Mouse (Mus musculus) spleen, adult 2 months (tissue): ENCODE data around the gene Foxc2. TPM values are rescaled to one million over a fixed set of nuclear protein-coding genes. Genes with fewer than 3 reads are reported as not detected.

Source experiments
- DNase-seq, 2 experiments: peaks; one replicate each; pipeline versions ENCODE4 v3.0.0 to v3.0.0-alpha.2; 2012 to 2021; ENCODE audit warnings: low spot score in 2 of 2, low read depth in 1 of 2
- H3K27ac ChIP-seq: fragments of 200-500 bp; 2 replicates; pipeline ENCODE4 v1.5.1; 2012; ENCODE audit warnings: low read length, inconsistent platforms; ENCODE audit not compliant: insufficient read depth
- H3K27me3 ChIP-seq: fragments of 200-500 bp; 2 replicates; pipeline ENCODE4 v1.6.1; 2012; ENCODE audit warnings: mild to moderate bottlenecking, moderate library complexity, low read length, inconsistent platforms; ENCODE audit not compliant: control insufficient read depth, insufficient read depth
- H3K36me3 ChIP-seq: fragments of 200-500 bp; 2 replicates; pipeline ENCODE4 v1.6.1; 2012; ENCODE audit warnings: mild to moderate bottlenecking, low read length, inconsistent platforms; ENCODE audit not compliant: control insufficient read depth, insufficient read depth
- H3K4me1 ChIP-seq: fragments of 200-500 bp; 2 replicates; pipeline ENCODE4 v1.6.1; 2011; ENCODE audit warnings: inconsistent platforms; ENCODE audit not compliant: control insufficient read depth, insufficient read depth, insufficient read length
- H3K4me3 ChIP-seq: fragments of 200-500 bp; 2 replicates; pipeline ENCODE4 v1.5.1; 2011; ENCODE audit warnings: mild to moderate bottlenecking, inconsistent platforms; ENCODE audit not compliant: insufficient read depth, insufficient read length; ENCODE audit errors: extremely low read depth
- CTCF ChIP-seq: fragments of 200-500 bp; IDR thresholded peaks from 2 replicates; pipeline ENCODE4 v1.5.1; 2011; ENCODE audit warnings: mild to moderate bottlenecking, inconsistent platforms; ENCODE audit not compliant: insufficient read depth, insufficient read length, insufficient replicate concordance; ENCODE audit errors: extremely low read depth
- POLR2A ChIP-seq: fragments of 200-500 bp; IDR thresholded peaks from 2 replicates; pipeline ENCODE4 v1.6.1; 2011; ENCODE audit warnings: low read depth, low read length, inconsistent platforms
- WGBS: fragments of 180-500 bp; shearing (Covaris S2); methylation state at CpG from one replicate; pipeline ENCODE4 v1.1.7; 2018; 5-methylcytosine and 5-hydroxymethylcytosine counted together
- polyA plus RNA-seq: library from polyadenylated mRNA; depleted of rRNA; stranded (reverse); fragments of >200 nt; gene quantifications from 2 replicates; pipeline ENCODE4 v1.2.3, GENCODE M21; 2012

The Foxc2 gene
- polyA plus RNA-seq, 1 experiment, result 0.12 TPM

GRCm38 (mm10) chr8:121119635-121120455, 3.9 kb downstream of the Foxc2 start:
- no peaks in the 10 kb centered on the region for H3K36me3 ChIP-seq
- H3K4me3 ChIP-seq, result no peak overlapping the region
- TF ChIP-seq POLR2A (no peak), CTCF (no peak)
- no peak overlapping the region for H3K27ac ChIP-seq
- DNase-seq, result no peak
- 50% methylated on average over 12 of the region's 12 CpGs for WGBS
- peaks cover 39% of the 10 kb centered on the region for H3K27me3 ChIP-seq
- peaks cover 11% of the 10 kb centered on the region; the same call in 1 of the 2 replicates for H3K4me1 ChIP-seq

- TF ChIP-seq POLR2A, result no peak
- no peak for TF ChIP-seq CTCF
- peaks cover 11% of the 10 kb centered on the region; the same call in 1 of the 2 replicates for H3K4me1 ChIP-seq
- 31% methylated on average over 17 of the region's 17 CpGs for WGBS
- peak overlapping the region; percentile 17; the same call in 1 of the 2 replicates for H3K4me3 ChIP-seq
- no peak for DNase-seq
- H3K27ac ChIP-seq, result no peak overlapping the region
- H3K36me3 ChIP-seq, result no peaks in the 10 kb centered on the region
- peaks cover 37% of the 10 kb centered on the region for H3K27me3 ChIP-seq
These were observed 4.8 kb downstream of the Foxc2 start for GRCm38 (mm10) chr8:121120456-121121419.

DNA sequence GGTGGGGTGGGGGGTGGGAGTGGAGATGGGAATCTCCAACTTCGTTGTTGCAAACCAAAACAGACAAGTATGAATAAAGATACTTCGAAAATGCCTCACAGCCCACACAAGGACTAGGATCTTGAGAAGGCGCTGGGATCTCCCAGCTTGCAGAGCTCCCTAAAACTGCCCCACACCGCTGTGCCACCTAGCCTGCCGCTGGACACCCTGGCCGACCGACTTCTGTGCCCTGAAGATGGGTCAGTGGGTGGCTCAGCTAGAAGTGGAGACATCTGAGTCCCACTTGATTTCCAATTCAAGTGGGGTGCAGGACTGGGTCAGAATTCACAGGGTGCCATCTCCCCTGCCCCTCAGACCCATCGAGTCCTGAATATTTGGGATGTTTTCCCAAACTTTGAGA, 5.7 kb downstream of the Foxc2 start:
- H3K27ac ChIP-seq, result no peak overlapping the region
- no peak for DNase-seq
- no peak for TF ChIP-seq CTCF
- TF ChIP-seq POLR2A, result no peak
- 62% methylated on average over 8 of the region's 8 CpGs for WGBS
- no peak overlapping the region for H3K4me3 ChIP-seq
- H3K27me3 ChIP-seq, result peaks cover 35% of the 10 kb centered on the region
- H3K36me3 ChIP-seq, result no peaks in the 10 kb centered on the region
- peaks cover 5% of the 10 kb centered on the region; the same call in 1 of the 2 replicates for H3K4me1 ChIP-seq

DNA sequence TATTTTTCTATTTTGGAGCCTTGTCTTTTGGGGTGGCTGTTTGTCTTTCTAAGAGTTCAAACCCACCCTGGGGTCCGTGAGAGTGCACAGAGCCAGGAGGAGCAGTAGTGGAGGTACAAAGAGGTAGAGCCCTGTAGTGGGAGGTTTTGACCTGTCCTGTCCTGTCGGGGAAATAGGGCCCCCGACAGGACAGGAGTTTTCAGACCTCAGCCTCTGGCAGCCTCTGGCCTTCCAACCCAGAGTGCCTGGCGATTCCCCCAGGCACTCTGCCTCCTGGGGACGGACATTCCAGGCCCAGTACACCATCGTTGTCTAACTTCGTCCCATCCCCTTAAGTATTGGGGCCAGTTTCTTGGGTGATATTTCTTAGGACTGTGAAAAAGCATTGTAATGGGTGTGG, 6.4 kb downstream of the Foxc2 start:
- Histone ChIP-seq H3K27me3 (peaks cover 31% of the 10 kb centered on the region), H3K4me3 (no peak overlapping the region), H3K4me1 (peaks cover 1% of the 10 kb centered on the region; the same call in 1 of the 2 replicates), H3K36me3 (no peaks in the 10 kb centered on the region), H3K27ac (no peak overlapping the region)
- no peak for DNase-seq
- 70% methylated on average over 7 of the region's 7 CpGs for WGBS
- TF ChIP-seq POLR2A, result no peak
- no peak for TF ChIP-seq CTCF

DNA sequence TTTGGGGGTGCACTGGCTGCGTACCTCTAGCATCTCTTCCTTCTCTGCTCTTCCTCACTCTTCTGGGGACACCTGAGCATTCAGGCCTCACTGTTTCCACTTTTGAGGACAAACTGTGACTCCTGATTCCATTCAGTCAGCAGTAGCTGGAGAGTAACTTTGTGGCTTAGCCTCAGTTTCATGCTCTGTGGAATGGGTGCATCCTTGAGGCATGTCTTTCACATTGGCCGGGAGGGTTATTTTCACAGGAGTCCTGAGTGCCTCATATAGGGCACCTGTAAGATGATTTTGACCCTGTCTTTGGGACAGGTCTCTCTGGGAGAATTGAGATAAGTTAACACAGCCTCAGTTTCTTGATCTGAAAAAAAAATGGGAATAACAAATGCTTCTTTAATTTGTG, 7.1 kb downstream of the Foxc2 start:
- TF ChIP-seq POLR2A (no peak), CTCF (no peak)
- no peak overlapping the region for H3K27ac ChIP-seq
- H3K36me3 ChIP-seq, result no peaks in the 10 kb centered on the region
- no peaks in the 10 kb centered on the region for H3K4me1 ChIP-seq
- peaks cover 26% of the 10 kb centered on the region for H3K27me3 ChIP-seq
- no peak for DNase-seq
- no peak overlapping the region for H3K4me3 ChIP-seq
- whole genome bisulfite sequencing, result 94% methylated on average over 2 of the region's 2 CpGs

GRCm38 (mm10) chr8:121124547-121125239, 8.7 kb downstream of the Foxc2 start:
- Histone ChIP-seq H3K4me1 (no peaks in the 10 kb centered on the region), H3K27me3 (peaks cover 33% of the 10 kb centered on the region), H3K4me3 (no peak overlapping the region), H3K27ac (no peak overlapping the region), H3K36me3 (no peaks in the 10 kb centered on the region)
- TF ChIP-seq POLR2A (no peak), CTCF (no peak)
- WGBS, result 15% methylated on average over 17 of the region's 17 CpGs
- DNase-seq, result no peak
